Mouse (Mus musculus) forebrain, embryonic 11.5 days (tissue): ENCODE measurements at regions not wholly inside any gene's neighbourhood (a gene's known extent, or its start where the extent isn't known, plus 50 kb on each side); places are given as distances from the start of the nearest gene placed in this dataset.

Source experiments
- ATAC-seq: fragments of 200-750 bp; cut with Nextera tagmentation; replicated peaks from 2 replicates; pipeline ENCODE4 v1.8.0; 2017; ENCODE audit warnings: moderate TSS enrichment; ENCODE audit not compliant: low FRiP score
- DNase-seq: peaks from one replicate; pipeline ENCODE4 v3.0.0-alpha.2; 2017; ENCODE audit warnings: low spot score
- H3K27ac ChIP-seq: fragments of 300-500 bp; sonication (generic); 2 replicates; pipeline ENCODE4 v1.5.1; 2014; ENCODE audit warnings: low read depth, low read length
- H3K27me3 ChIP-seq: fragments of 300-500 bp; sonication (generic); 2 replicates; pipeline ENCODE4 v1.6.1; 2014; ENCODE audit warnings: mild to moderate bottlenecking, low read length, mixed read lengths; ENCODE audit not compliant: control insufficient read depth, insufficient read depth
- H3K36me3 ChIP-seq: fragments of 300-500 bp; sonication (generic); 2 replicates; pipeline ENCODE4 v1.6.1; 2014; ENCODE audit warnings: mild to moderate bottlenecking, low read length, moderate library complexity, mixed read lengths; ENCODE audit not compliant: control insufficient read depth, insufficient read depth
- H3K4me1 ChIP-seq: fragments of 300-500 bp; sonication (generic); replicated peaks from 2 replicates; pipeline ENCODE4 v1.6.1; 2014; ENCODE audit warnings: low read length, mixed read lengths; ENCODE audit not compliant: control insufficient read depth, insufficient read depth
- H3K4me2 ChIP-seq: fragments of 300-500 bp; sonication (generic); 2 replicates; pipeline ENCODE4 v1.6.1; 2014; ENCODE audit warnings: low read depth, mild to moderate bottlenecking, low read length, moderate library complexity, mixed read lengths; ENCODE audit not compliant: severe bottlenecking
- H3K4me3 ChIP-seq: fragments of 300-500 bp; sonication (generic); 2 replicates; pipeline ENCODE4 v1.5.1; 2014; ENCODE audit warnings: low read depth, low read length
- H3K9ac ChIP-seq: fragments of 300-500 bp; sonication (generic); 2 replicates; pipeline ENCODE4 v1.6.1; 2014; ENCODE audit warnings: low read length
- H3K9me3 ChIP-seq: fragments of 300-500 bp; sonication (generic); 2 replicates; pipeline ENCODE4 v1.6.1; 2016; ENCODE audit warnings: low read length, mixed read lengths; ENCODE audit not compliant: control insufficient read depth
- WGBS: fragments of 180-500 bp; shearing (Covaris S2); extraction: QIAGEN DNeasy Blood & Tissue Kit; methylation state at CpG from one replicate; pipeline ENCODE4 v1.1.7; 2014; 5-methylcytosine and 5-hydroxymethylcytosine counted together

GRCm38 (mm10) chr9:43473164-43473563, 162.5 kb downstream of the Trim29 start:
- H3K4me2 ChIP-seq = no peak overlapping the region
- no peak for ATAC-seq

GRCm38 (mm10) chr9:43473601-43474302, 163.1 kb downstream of the Trim29 start:
- H3K4me1 ChIP-seq = no peaks in the 10 kb centered on the region; the same call in 1 of the 2 replicates
- ATAC-seq = no peak
- no peaks in the 10 kb centered on the region for H3K27me3 ChIP-seq
- no peak overlapping the region for H3K9ac ChIP-seq
- no peak for DNase-seq
- H3K27ac ChIP-seq = no peak overlapping the region
- H3K9me3 ChIP-seq = no peaks in the 10 kb centered on the region
- WGBS = 66% methylated on average over 16 of the region's 16 CpGs
- H3K36me3 ChIP-seq = no peaks in the 10 kb centered on the region
- no peak overlapping the region for H3K4me3 ChIP-seq
- no peak overlapping the region for H3K4me2 ChIP-seq

More at GRCm38 (mm10) chr9:43473164-43473563, 162.5 kb downstream of the Trim29 start:
- no peak for DNase-seq
- H3K4me3 ChIP-seq = no peak overlapping the region
- no peaks in the 10 kb centered on the region for H3K27me3 ChIP-seq
- WGBS = 80% methylated on average over 1 of the region's 1 CpGs
- H3K4me1 ChIP-seq = no peaks in the 10 kb centered on the region; the same call in 1 of the 2 replicates
- H3K27ac ChIP-seq = no peak overlapping the region
- H3K9ac ChIP-seq = no peak overlapping the region
- no peaks in the 10 kb centered on the region for H3K9me3 ChIP-seq
- H3K36me3 ChIP-seq = no peaks in the 10 kb centered on the region

- no peak overlapping the region for H3K9ac ChIP-seq
- no peak overlapping the region for H3K4me3 ChIP-seq
- H3K27me3 ChIP-seq = no peaks in the 10 kb centered on the region
- DNase-seq = no peak
- no peak overlapping the region for H3K4me2 ChIP-seq
- H3K9me3 ChIP-seq = no peaks in the 10 kb centered on the region
- H3K36me3 ChIP-seq = no peaks in the 10 kb centered on the region
- H3K27ac ChIP-seq = no peak overlapping the region
- H3K4me1 ChIP-seq = no peaks in the 10 kb centered on the region; the same call in 1 of the 2 replicates
- WGBS = 63% methylated on average over 4 of the region's 4 CpGs
- ATAC-seq = no peak
These were observed 163.6 kb downstream of the Trim29 start for GRCm38 (mm10) chr9:43474303-43474643.

GRCm38 (mm10) chr9:43480826-43481591, 170.4 kb downstream of the Trim29 start:
- H3K36me3 ChIP-seq = no peaks in the 10 kb centered on the region

GRCm38 (mm10) chr9:43482101-43483090, 171.7 kb downstream of the Trim29 start:
- Histone ChIP-seq H3K4me3 (no peak overlapping the region), H3K9me3 (no peaks in the 10 kb centered on the region), H3K4me1 (no peaks in the 10 kb centered on the region), H3K27ac (no peak overlapping the region), H3K9ac (no peak overlapping the region), H3K4me2 (no peak overlapping the region), H3K36me3 (no peaks in the 10 kb centered on the region), H3K27me3 (no peaks in the 10 kb centered on the region)
- ATAC-seq (no peak), DNase-seq (no peak)
- 85% methylated on average over 11 of the region's 11 CpGs for WGBS

More at GRCm38 (mm10) chr9:43480826-43481591, 170.4 kb downstream of the Trim29 start:
- no peak for ATAC-seq
- H3K9ac ChIP-seq = no peak overlapping the region
- no peak overlapping the region for H3K27ac ChIP-seq
- H3K9me3 ChIP-seq = no peaks in the 10 kb centered on the region
- no peaks in the 10 kb centered on the region for H3K27me3 ChIP-seq
- DNase-seq = no peak
- no peak overlapping the region for H3K4me3 ChIP-seq
- WGBS = 74% methylated on average over 3 of the region's 3 CpGs
- H3K4me1 ChIP-seq = no peaks in the 10 kb centered on the region
- H3K4me2 ChIP-seq = no peak overlapping the region

- no peak for DNase-seq
- H3K9ac ChIP-seq = no peak overlapping the region
- no peak for ATAC-seq
- no peak overlapping the region for H3K27ac ChIP-seq
- no peaks in the 10 kb centered on the region for H3K4me1 ChIP-seq
- H3K4me3 ChIP-seq = no peak overlapping the region
- no peaks in the 10 kb centered on the region for H3K9me3 ChIP-seq
- no peaks in the 10 kb centered on the region for H3K36me3 ChIP-seq
- no peaks in the 10 kb centered on the region for H3K27me3 ChIP-seq
- H3K4me2 ChIP-seq = no peak overlapping the region
- WGBS = 90% methylated on average over 2 of the region's 2 CpGs
These were observed 172.5 kb downstream of the Trim29 start for GRCm38 (mm10) chr9:43483195-43483594.

GRCm38 (mm10) chr9:43483906-43484305, 173.3 kb downstream of the Trim29 start:
- H3K27me3 ChIP-seq = no peaks in the 10 kb centered on the region
- no peak overlapping the region for H3K9ac ChIP-seq
- no peaks in the 10 kb centered on the region for H3K36me3 ChIP-seq
- no peak overlapping the region for H3K27ac ChIP-seq
- ATAC-seq (no peak), DNase-seq (no peak)
- no peak overlapping the region for H3K4me3 ChIP-seq
- H3K9me3 ChIP-seq = no peaks in the 10 kb centered on the region
- 77% methylated on average over 2 of the region's 2 CpGs for WGBS
- no peaks in the 10 kb centered on the region for H3K4me1 ChIP-seq
- no peak overlapping the region for H3K4me2 ChIP-seq

GRCm38 (mm10) chr9:43486704-43487103, 176.1 kb downstream of the Trim29 start:
- Histone ChIP-seq H3K27me3 (no peaks in the 10 kb centered on the region), H3K27ac (no peak overlapping the region), H3K36me3 (no peaks in the 10 kb centered on the region), H3K4me2 (no peak overlapping the region), H3K4me1 (no peaks in the 10 kb centered on the region), H3K9ac (no peak overlapping the region), H3K9me3 (no peaks in the 10 kb centered on the region), H3K4me3 (no peak overlapping the region)
- WGBS = 65% methylated on average over 4 of the region's 4 CpGs
- DNase-seq (no peak), ATAC-seq (no peak)
